Mouse (Mus musculus) forebrain, embryonic 12.5 days (tissue): Measurements from ENCODE around the gene Gm20388. TPM values are rescaled to one million over a fixed set of nuclear protein-coding genes. Genes with fewer than 3 reads are reported as not detected.
"Not testable (repeated sequence)": the region's sequence is repeated elsewhere in the genome, so short reads cannot be mapped to it uniquely, and the experiment has no call there.

ENCODE experiments used
- ATAC-seq: fragments of 200-750 bp; cut with Nextera tagmentation; 2 replicates; pipeline ENCODE4 v1.8.0; 2017; ENCODE audit warnings: moderate TSS enrichment; ENCODE audit not compliant: low FRiP score
- H3K27ac ChIP-seq: fragments of 300-500 bp; sonication (generic); 2 replicates; pipeline ENCODE4 v1.5.1; 2016; ENCODE audit warnings: mild to moderate bottlenecking
- H3K27me3 ChIP-seq: fragments of 300-500 bp; sonication (generic); 2 replicates; pipeline ENCODE4 v1.6.1; 2016; ENCODE audit warnings: mild to moderate bottlenecking
- H3K36me3 ChIP-seq: fragments of 300-500 bp; sonication (generic); replicated peaks from 2 replicates; pipeline ENCODE4 v1.6.1; 2016; ENCODE audit warnings: mild to moderate bottlenecking
- H3K4me1 ChIP-seq: fragments of 300-500 bp; sonication (generic); 2 replicates; pipeline ENCODE4 v1.6.1; 2016
- H3K4me2 ChIP-seq: fragments of 300-500 bp; sonication (generic); 2 replicates; pipeline ENCODE4 v1.6.1; 2016; ENCODE audit warnings: mild to moderate bottlenecking, moderate library complexity
- H3K4me3 ChIP-seq: fragments of 300-500 bp; sonication (generic); replicated peaks from 2 replicates; pipeline ENCODE4 v1.5.1; 2016; ENCODE audit warnings: mild to moderate bottlenecking
- H3K9ac ChIP-seq: fragments of 300-500 bp; sonication (generic); 2 replicates; pipeline ENCODE4 v1.6.1; 2016; ENCODE audit warnings: mild to moderate bottlenecking
- H3K9me3 ChIP-seq: fragments of 300-500 bp; sonication (generic); 2 replicates; pipeline ENCODE4 v1.6.1; 2016
- WGBS: fragments of 180-500 bp; shearing (Covaris S2); methylation state at CpG from one replicate; pipeline ENCODE4 v1.1.7; 2016; 5-methylcytosine and 5-hydroxymethylcytosine counted together
- polyA plus RNA-seq: library from polyadenylated mRNA; unstranded; fragments of >200 nt; fragmentation: Nextera tagmentation; extraction: Ambion mirVana; gene quantifications from 2 replicates; pipeline ENCODE4 v1.2.1, GENCODE M21; 2016

Gene Gm20388
- polyA plus RNA-seq, 1 experiment from 2014 or later = not detected

DNA sequence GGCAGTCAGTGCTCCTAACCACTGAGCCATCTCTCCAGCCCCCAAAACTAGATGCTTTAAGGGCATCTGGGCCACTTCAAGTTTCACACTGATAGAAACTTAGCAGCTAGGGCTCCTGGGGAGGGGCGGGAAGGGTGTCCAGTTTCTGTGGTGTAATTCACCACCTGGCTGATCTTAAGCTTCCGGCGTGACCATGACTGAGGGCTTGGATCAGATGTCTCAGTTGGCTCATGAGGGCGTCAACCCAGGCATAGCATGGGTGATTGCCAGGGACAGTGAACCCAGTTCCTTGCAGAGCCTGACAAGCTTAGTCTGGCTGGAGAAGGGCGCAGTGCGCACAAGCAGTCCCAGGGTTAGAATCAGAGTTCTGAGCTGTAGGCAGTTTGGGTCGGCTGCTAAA lies 868.5 kb downstream of the Gm20388 start:
- Histone ChIP-seq H3K4me1 (no peaks in the 10 kb centered on the region), H3K9me3 (no peaks in the 10 kb centered on the region), H3K27ac (no peak overlapping the region), H3K36me3 (no peaks in the 10 kb centered on the region), H3K4me2 (no peak overlapping the region), H3K9ac (no peak overlapping the region), H3K4me3 (no peak overlapping the region), H3K27me3 (peaks cover 11% of the 10 kb centered on the region)
- 94% methylated on average over 7 of the region's 7 CpGs for WGBS
- no peak for ATAC-seq

DNA sequence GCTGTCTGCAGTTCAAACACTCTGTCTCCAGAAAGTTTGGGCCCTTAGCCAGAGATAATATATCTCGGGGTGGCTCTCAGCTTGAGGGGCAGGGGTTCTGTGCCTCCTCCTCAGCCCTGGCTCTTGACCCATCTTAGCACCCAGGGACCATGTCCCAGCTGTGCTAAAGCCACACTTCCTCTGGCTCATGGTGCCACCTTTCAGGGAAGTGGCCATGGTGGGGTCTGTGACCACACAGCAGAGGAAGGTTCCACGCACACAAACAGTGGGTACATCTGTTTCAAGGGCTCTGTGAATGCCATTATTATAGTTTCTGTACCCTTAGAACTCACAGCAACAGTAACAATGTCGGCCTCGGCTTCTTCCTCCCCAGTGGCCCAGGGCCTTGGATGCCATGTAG lies 873.1 kb downstream of the Gm20388 start:
- no peak overlapping the region for H3K4me2 ChIP-seq
- ATAC-seq = no peak
- no peaks in the 10 kb centered on the region for H3K4me1 ChIP-seq
- H3K4me3 ChIP-seq = no peak overlapping the region
- no peaks in the 10 kb centered on the region for H3K9me3 ChIP-seq
- no peak overlapping the region for H3K9ac ChIP-seq
- peaks cover 11% of the 10 kb centered on the region; the same call in 1 of the 2 replicates for H3K27me3 ChIP-seq
- H3K36me3 ChIP-seq = no peaks in the 10 kb centered on the region
- H3K27ac ChIP-seq = no peak overlapping the region
- WGBS = 85% methylated on average over 4 of the region's 4 CpGs

DNA sequence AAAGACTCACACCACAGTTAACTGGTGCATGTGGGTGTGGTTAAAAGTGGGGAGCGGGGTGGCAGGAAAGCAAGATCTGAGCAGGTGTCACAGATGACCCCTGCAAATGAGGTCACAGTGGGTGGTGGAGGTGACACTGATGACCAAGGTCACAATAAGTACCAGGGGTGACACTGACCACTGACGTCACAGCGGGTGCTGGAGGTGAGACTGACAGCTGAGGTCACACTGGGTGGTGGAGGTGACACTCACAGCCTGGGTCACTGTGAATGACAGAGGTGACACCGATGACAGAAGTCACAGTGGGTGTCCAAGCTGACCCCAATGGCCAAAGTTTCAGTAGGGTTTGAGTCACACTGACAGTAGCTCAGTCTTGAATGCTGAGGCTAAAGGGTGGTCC lies 876.1 kb downstream of the Gm20388 start:
- Histone ChIP-seq H3K27me3 (0 out of 2 replicates have a peak, but pooled peaks cover 4% of the 10 kb centered on the region), H3K4me2 (no peak overlapping the region), H3K36me3 (no peaks in the 10 kb centered on the region), H3K27ac (no peak overlapping the region), H3K4me1 (no peaks in the 10 kb centered on the region), H3K4me3 (no peak overlapping the region), H3K9me3 (no peaks in the 10 kb centered on the region), H3K9ac (no peak overlapping the region)
- ATAC-seq = no peak
- WGBS = 94% methylated on average over 4 of the region's 4 CpGs

- ATAC-seq = no peak
- WGBS = 48% methylated on average over 5 of the region's 5 CpGs
- Histone ChIP-seq H3K4me1 (no peaks in the 10 kb centered on the region), H3K4me3 (no peak overlapping the region), H3K36me3 (no peaks in the 10 kb centered on the region), H3K27ac (no peak overlapping the region), H3K9me3 (no peaks in the 10 kb centered on the region), H3K27me3 (0 out of 2 replicates have a peak, but pooled peaks cover 4% of the 10 kb centered on the region), H3K4me2 (no peak overlapping the region), H3K9ac (no peak overlapping the region)
These were observed 877.0 kb downstream of the Gm20388 start for GRCm38 (mm10) chr8:120787631-120788030.

- Histone ChIP-seq H3K9ac (no peak overlapping the region), H3K4me2 (no peak overlapping the region), H3K27me3 (peaks cover 4% of the 10 kb centered on the region; the same call in 1 of the 2 replicates), H3K4me3 (no peak overlapping the region), H3K36me3 (no peaks in the 10 kb centered on the region), H3K4me1 (no peaks in the 10 kb centered on the region), H3K27ac (no peak overlapping the region), H3K9me3 (no peaks in the 10 kb centered on the region)
- 84% methylated on average over 15 of the region's 15 CpGs for WGBS
- ATAC-seq = no peak
These were observed 882.1 kb downstream of the Gm20388 start for GRCm38 (mm10) chr8:120792710-120793109.

GRCm38 (mm10) chr8:120795944-120796635 lies 885.4 kb downstream of the Gm20388 start:
- 50% methylated on average over 9 of the region's 9 CpGs for WGBS
- Histone ChIP-seq H3K27ac (no peak overlapping the region), H3K4me1 (peaks cover 5% of the 10 kb centered on the region; the same call in 1 of the 2 replicates), H3K9ac (no peak overlapping the region), H3K27me3 (peaks cover 9% of the 10 kb centered on the region), H3K36me3 (no peaks in the 10 kb centered on the region), H3K9me3 (no peaks in the 10 kb centered on the region), H3K4me2 (no peak overlapping the region), H3K4me3 (no peak overlapping the region)
- peak; percentile 76; the same call in 1 of the 2 replicates for ATAC-seq

DNA sequence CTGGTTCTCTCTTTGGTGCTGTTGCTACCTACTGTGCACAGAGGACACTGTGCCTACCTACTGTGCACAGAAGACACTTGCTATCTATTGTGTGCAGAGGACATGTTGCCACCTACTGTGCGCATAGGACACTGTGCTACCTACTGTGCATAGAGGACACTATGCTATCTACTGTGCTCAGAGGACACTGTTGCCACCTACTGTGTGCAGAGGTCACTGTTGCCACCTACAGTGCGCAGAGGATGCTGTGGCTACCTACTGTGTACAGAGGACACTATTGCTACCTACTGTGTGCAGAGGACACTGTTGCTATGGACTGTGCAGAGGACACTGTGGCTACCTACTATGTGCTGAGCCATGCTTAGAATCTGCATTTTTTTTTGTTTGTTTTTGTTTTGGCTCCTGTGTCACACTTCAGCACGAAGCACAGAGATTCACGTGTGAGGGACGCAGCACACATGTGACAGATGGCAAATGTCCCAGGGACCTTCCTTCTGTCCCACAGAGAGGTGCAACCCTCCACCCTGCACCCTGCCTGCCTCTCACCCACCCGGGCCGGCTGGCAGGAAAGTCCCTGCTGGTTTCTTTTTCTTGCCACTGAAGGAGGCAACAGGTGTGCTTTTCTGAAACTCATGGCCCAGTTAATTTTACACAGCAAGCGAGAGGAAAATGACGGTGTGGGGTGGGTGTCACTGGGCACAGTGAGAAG lies 886.5 kb downstream of the Gm20388 start:
- no peak overlapping the region for H3K9ac ChIP-seq
- H3K4me2 ChIP-seq = no peak overlapping the region
- no peaks in the 10 kb centered on the region for H3K36me3 ChIP-seq
- 88% methylated on average over 9 of the region's 9 CpGs for WGBS
- no peaks in the 10 kb centered on the region for H3K9me3 ChIP-seq
- peaks cover 5% of the 10 kb centered on the region; the same call in 1 of the 2 replicates for H3K4me1 ChIP-seq
- ATAC-seq = no peak
- H3K4me3 ChIP-seq = no peak overlapping the region
- no peak overlapping the region for H3K27ac ChIP-seq
- H3K27me3 ChIP-seq = peaks cover 19% of the 10 kb centered on the region

DNA sequence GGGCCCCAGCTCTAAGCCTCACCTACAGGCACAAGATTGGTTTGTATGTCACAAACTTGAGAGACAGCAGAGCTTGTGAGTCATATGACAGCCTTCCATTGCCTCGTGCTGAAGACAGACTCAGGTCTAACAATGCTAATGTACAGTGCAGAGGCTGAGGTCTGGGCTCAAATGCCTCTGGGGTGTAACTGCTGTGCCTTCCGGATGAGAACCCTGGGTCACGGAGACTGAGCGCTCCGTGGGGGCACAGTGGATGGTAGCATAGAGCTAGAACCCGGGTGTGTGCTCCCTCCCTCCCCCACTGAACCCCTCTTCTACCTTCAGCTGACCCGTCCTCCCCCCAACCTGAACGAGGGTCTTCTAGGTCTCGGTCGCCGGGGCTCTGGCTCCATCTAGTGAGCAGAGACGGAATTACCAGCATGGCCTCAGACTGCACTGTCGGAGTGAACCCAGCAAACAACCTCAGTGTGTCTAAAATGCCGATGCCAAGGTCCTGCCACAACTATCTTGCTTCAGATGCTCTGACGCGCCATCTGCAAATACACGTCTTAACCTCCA lies 889.7 kb downstream of the Gm20388 start:
- Histone ChIP-seq H3K9ac (no peak overlapping the region), H3K27me3 (peaks cover 23% of the 10 kb centered on the region), H3K4me1 (peaks cover 5% of the 10 kb centered on the region; the same call in 1 of the 2 replicates), H3K36me3 (no peaks in the 10 kb centered on the region), H3K4me2 (peak overlapping the region; percentile 36), H3K27ac (no peak overlapping the region), H3K4me3 (no peak overlapping the region; the same call in 1 of the 2 replicates), H3K9me3 (no peaks in the 10 kb centered on the region)
- ATAC-seq = no peak
- WGBS = 6% methylated on average over 17 of the region's 17 CpGs

- not testable (repeated sequence) for ATAC-seq
These were observed 893.2 kb downstream of the Gm20388 start for GRCm38 (mm10) chr8:120803661-120804375.

DNA sequence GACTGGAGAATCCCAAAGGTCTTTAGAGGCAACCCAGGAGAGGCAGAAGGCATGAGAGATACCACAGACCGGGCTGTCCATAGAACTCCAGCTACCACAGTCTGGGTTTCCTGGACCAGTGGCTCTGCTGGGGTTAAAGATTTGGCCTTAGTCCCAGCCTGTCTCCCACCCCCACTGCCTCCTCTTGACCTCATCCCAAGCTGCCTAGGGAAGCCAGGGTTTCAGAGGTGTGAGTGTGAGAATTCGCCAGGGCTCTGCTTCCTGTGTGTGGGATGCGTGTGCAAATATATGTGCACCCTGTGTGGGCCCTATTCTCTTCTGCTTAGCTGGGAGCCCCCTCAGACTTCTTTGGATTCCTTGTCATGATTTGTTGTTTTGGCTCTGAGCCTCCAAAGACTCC lies 894.1 kb downstream of the Gm20388 start:
- H3K4me3 ChIP-seq = no peak overlapping the region
- no peaks in the 10 kb centered on the region for H3K9me3 ChIP-seq
- H3K4me2 ChIP-seq = no peak overlapping the region
- no peak overlapping the region for H3K9ac ChIP-seq
- ATAC-seq = no peak
- H3K36me3 ChIP-seq = no peaks in the 10 kb centered on the region
- 88% methylated on average over 3 of the region's 3 CpGs for WGBS
- H3K4me1 ChIP-seq = peaks cover 5% of the 10 kb centered on the region; the same call in 1 of the 2 replicates
- peaks cover 26% of the 10 kb centered on the region for H3K27me3 ChIP-seq
- H3K27ac ChIP-seq = no peak overlapping the region

More at GRCm38 (mm10) chr8:120803661-120804375, 893.2 kb downstream of the Gm20388 start:
- H3K4me3 ChIP-seq, H3K27ac ChIP-seq, H3K9me3 ChIP-seq, H3K4me1 ChIP-seq, H3K36me3 ChIP-seq, H3K4me2 ChIP-seq, H3K9ac ChIP-seq: not testable (repeated sequence)
- 42% methylated on average over 6 of the region's 6 CpGs for WGBS
- peaks cover 26% of the 10 kb centered on the region for H3K27me3 ChIP-seq

DNA sequence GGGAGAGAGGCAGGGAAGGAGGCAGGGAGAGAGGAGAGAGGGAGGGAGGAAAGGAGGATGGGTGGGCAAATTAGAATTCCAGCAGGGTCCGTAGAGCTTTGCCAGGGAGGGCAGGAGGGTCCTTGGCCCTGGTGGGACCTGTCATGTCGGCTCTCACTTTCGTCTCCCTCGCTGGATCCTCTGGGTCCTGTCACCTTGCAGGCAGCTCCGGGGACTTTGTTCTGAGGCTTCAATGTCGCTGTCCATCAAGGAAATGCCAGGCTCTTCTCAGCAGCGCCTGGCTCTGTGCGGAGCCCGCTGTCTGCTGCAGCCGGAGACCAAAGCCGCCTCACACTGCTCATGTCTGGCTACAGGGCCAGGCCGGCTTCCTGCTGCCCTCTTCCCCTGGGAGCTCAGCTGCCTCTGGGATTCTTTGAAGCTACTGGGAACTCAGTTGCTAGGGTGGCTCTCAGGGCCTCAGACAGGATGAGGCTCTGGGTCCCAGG lies 896.2 kb downstream of the Gm20388 start:
- no peaks in the 10 kb centered on the region for H3K4me1 ChIP-seq
- no peak for ATAC-seq
- H3K9me3 ChIP-seq = no peaks in the 10 kb centered on the region
- H3K36me3 ChIP-seq = no peaks in the 10 kb centered on the region
- no peak overlapping the region for H3K27ac ChIP-seq
- H3K4me2 ChIP-seq = no peak overlapping the region
- WGBS = 70% methylated on average over 12 of the region's 12 CpGs
- no peak overlapping the region for H3K4me3 ChIP-seq
- H3K9ac ChIP-seq = no peak overlapping the region
- H3K27me3 ChIP-seq = peaks cover 10% of the 10 kb centered on the region

- H3K36me3 ChIP-seq = no peaks in the 10 kb centered on the region
- whole genome bisulfite sequencing = 53% methylated on average over 6 of the region's 6 CpGs
- H3K9me3 ChIP-seq = no peaks in the 10 kb centered on the region
- H3K4me3 ChIP-seq = no peak overlapping the region
- no peak for ATAC-seq
- no peak overlapping the region for H3K9ac ChIP-seq
- no peak overlapping the region for H3K4me2 ChIP-seq
- H3K4me1 ChIP-seq = no peaks in the 10 kb centered on the region
- H3K27me3 ChIP-seq = peaks cover 7% of the 10 kb centered on the region
- H3K27ac ChIP-seq = no peak overlapping the region
These were observed 897.1 kb downstream of the Gm20388 start for GRCm38 (mm10) chr8:120807719-120808118.
